Mouse (Mus musculus) midbrain, embryonic 14.5 days (tissue): ENCODE measurements around the gene Osgep. TPM values are rescaled to one million over a fixed set of nuclear protein-coding genes. Genes with fewer than 3 reads are reported as not detected.

Source experiments
- ATAC-seq: fragments of 200-750 bp; cut with Nextera tagmentation; 2 replicates; pipeline ENCODE4 v1.8.0; 2017; ENCODE audit warnings: moderate number of reproducible peaks, moderate library complexity; ENCODE audit not compliant: low FRiP score, low TSS enrichment
- DNase-seq: peaks from one replicate; pipeline ENCODE4 v3.0.0-alpha.2; 2015
- H3K27ac ChIP-seq: fragments of 300-500 bp; sonication (generic); replicated peaks from 2 replicates; pipeline ENCODE4 v1.5.1; 2014; ENCODE audit warnings: mild to moderate bottlenecking, low read depth, low read length, moderate library complexity
- H3K27me3 ChIP-seq: fragments of 300-500 bp; sonication (generic); 2 replicates; pipeline ENCODE4 v1.6.1; 2014; ENCODE audit warnings: low read length, control low read depth, mixed read lengths; ENCODE audit not compliant: control insufficient read depth, insufficient read depth
- H3K36me3 ChIP-seq: fragments of 300-500 bp; sonication (generic); 2 replicates; pipeline ENCODE4 v1.6.1; 2014; ENCODE audit warnings: low read length, control low read depth; ENCODE audit not compliant: control insufficient read depth, insufficient read depth
- H3K4me1 ChIP-seq: fragments of 300-500 bp; sonication (generic); 2 replicates; pipeline ENCODE4 v1.6.1; 2014; ENCODE audit warnings: mild to moderate bottlenecking, antibody characterized with exemption, low read length, control low read depth; ENCODE audit not compliant: control insufficient read depth, insufficient read depth
- H3K4me2 ChIP-seq: fragments of 300-500 bp; sonication (generic); 2 replicates; pipeline ENCODE4 v1.6.1; 2014; ENCODE audit warnings: mild to moderate bottlenecking, low read length, moderate library complexity
- H3K4me3 ChIP-seq: fragments of 300-500 bp; sonication (generic); replicated peaks from 2 replicates; pipeline ENCODE4 v1.5.1; 2014; ENCODE audit warnings: low read depth, low read length
- H3K9ac ChIP-seq: fragments of 300-500 bp; sonication (generic); replicated peaks from 2 replicates; pipeline ENCODE4 v1.6.1; 2014; ENCODE audit warnings: mild to moderate bottlenecking, low read length, moderate library complexity
- H3K9me3 ChIP-seq: fragments of 300-500 bp; sonication (generic); 2 replicates; pipeline ENCODE4 v1.6.1; 2016; ENCODE audit warnings: low read length, control low read depth, mixed read lengths; ENCODE audit not compliant: control insufficient read depth
- WGBS: fragments of 180-500 bp; shearing (Covaris S2); extraction: QIAGEN DNeasy Blood & Tissue Kit; methylation state at CpG from one replicate; pipeline ENCODE4 v1.1.7; 2014; 5-methylcytosine and 5-hydroxymethylcytosine counted together
- polyA plus RNA-seq: library from polyadenylated mRNA; unstranded; fragments of >200 nt; fragmentation: Nextera tagmentation; extraction: Ambion mirVana; gene quantifications from 2 replicates; pipeline ENCODE4 v1.2.1, GENCODE M21; 2014

Osgep gene
- polyA plus RNA-seq, 1 experiment from 2014 or later = 116 TPM

GRCm38 (mm10) chr14:50876236-50876950 lies 48.3 kb downstream of the Osgep start:
- no peaks in the 10 kb centered on the region for H3K9me3 ChIP-seq
- H3K4me2 ChIP-seq = no peak overlapping the region
- no peaks in the 10 kb centered on the region for H3K4me1 ChIP-seq
- ATAC-seq (no peak), DNase-seq (no peak)
- no peak overlapping the region for H3K4me3 ChIP-seq
- no peak overlapping the region for H3K27ac ChIP-seq
- no peaks in the 10 kb centered on the region for H3K36me3 ChIP-seq
- WGBS = 90% methylated on average over 6 of the region's 6 CpGs
- no peak overlapping the region for H3K9ac ChIP-seq
- no peaks in the 10 kb centered on the region for H3K27me3 ChIP-seq

GRCm38 (mm10) chr14:50875591-50876230 lies 49.0 kb downstream of the Osgep start:
- no peaks in the 10 kb centered on the region for H3K9me3 ChIP-seq
- H3K9ac ChIP-seq = no peak overlapping the region
- ATAC-seq = no peak
- H3K4me1 ChIP-seq = peaks cover 2% of the 10 kb centered on the region; the same call in 1 of the 2 replicates
- no peak overlapping the region for H3K4me2 ChIP-seq
- H3K27ac ChIP-seq = no peak overlapping the region
- DNase-seq = no peak
- no peak overlapping the region for H3K4me3 ChIP-seq
- H3K27me3 ChIP-seq = no peaks in the 10 kb centered on the region
- no peaks in the 10 kb centered on the region for H3K36me3 ChIP-seq
- 80% methylated on average over 6 of the region's 6 CpGs for WGBS

DNA sequence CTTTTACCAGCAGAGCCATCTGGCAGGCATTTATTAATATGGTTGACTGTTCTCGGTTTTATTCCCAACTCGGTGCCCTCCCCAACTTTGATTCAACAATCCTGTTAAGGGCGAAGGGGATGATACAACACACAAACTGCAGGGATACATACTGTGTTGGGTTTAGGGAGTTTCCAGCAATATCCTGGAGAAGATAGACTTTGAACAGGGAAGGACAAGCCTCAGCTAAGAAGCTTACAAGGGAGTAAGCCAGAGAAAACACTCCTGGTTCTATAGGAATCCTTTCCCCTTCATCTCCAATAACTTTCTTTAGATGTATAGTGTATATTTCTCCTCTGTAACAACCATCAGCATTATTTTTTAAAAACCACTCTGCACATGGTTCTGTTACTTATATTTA lies 49.5 kb downstream of the Osgep start:
- 87% methylated on average over 3 of the region's 3 CpGs for WGBS

GRCm38 (mm10) chr14:50871284-50871683 lies 53.4 kb downstream of the Osgep start:
- H3K4me1 ChIP-seq = peaks cover 3% of the 10 kb centered on the region; the same call in 1 of the 2 replicates
- H3K4me3 ChIP-seq = peak overlapping the region; percentile 49; the same call in 1 of the 2 replicates
- H3K9ac ChIP-seq = no peak overlapping the region
- DNase-seq (no peak), ATAC-seq (no peak)
- H3K9me3 ChIP-seq = no peaks in the 10 kb centered on the region
- H3K27ac ChIP-seq = no peak overlapping the region
- peak overlapping the region; percentile 73 for H3K4me2 ChIP-seq
- H3K36me3 ChIP-seq = no peaks in the 10 kb centered on the region
- WGBS = 94% methylated on average over 2 of the region's 2 CpGs
- H3K27me3 ChIP-seq = no peaks in the 10 kb centered on the region

More for the DNA sequence above, 49.5 kb downstream of the Osgep start:
- Histone ChIP-seq H3K27ac (no peak overlapping the region), H3K4me2 (no peak overlapping the region), H3K9me3 (no peaks in the 10 kb centered on the region), H3K36me3 (no peaks in the 10 kb centered on the region), H3K9ac (no peak overlapping the region), H3K27me3 (no peaks in the 10 kb centered on the region), H3K4me1 (peaks cover 3% of the 10 kb centered on the region; the same call in 1 of the 2 replicates), H3K4me3 (no peak overlapping the region)
- no peak for ATAC-seq
- no peak for DNase-seq

GRCm38 (mm10) chr14:50870805-50871143 lies 53.9 kb downstream of the Osgep start:
- Histone ChIP-seq H3K4me1 (peaks cover 3% of the 10 kb centered on the region; the same call in 1 of the 2 replicates), H3K9ac (peak overlapping the region; percentile 55), H3K27ac (no peak overlapping the region), H3K36me3 (no peaks in the 10 kb centered on the region), H3K4me2 (peak overlapping the region; percentile 73), H3K4me3 (peak overlapping the region; percentile 49), H3K27me3 (no peaks in the 10 kb centered on the region), H3K9me3 (no peaks in the 10 kb centered on the region)
- 28% methylated on average over 5 of the region's 5 CpGs for WGBS
- no peak for DNase-seq
- ATAC-seq = 0 out of 2 replicates have a peak, but pooled peaks have one; percentile 9

GRCm38 (mm10) chr14:50869889-50870804 lies 54.5 kb downstream of the Osgep start, which contains the start of gene Tep1:
TSS of gene Tep1 (minus strand) at chr14:50870560.
- Histone ChIP-seq H3K9me3 (no peaks in the 10 kb centered on the region), H3K27me3 (no peaks in the 10 kb centered on the region), H3K36me3 (no peaks in the 10 kb centered on the region), H3K4me2 (peak within 1 kb of the TSS; percentile 73), H3K4me3 (peak within 1 kb of the TSS; percentile 49), H3K4me1 (peaks cover 3% of the 10 kb centered on the region; the same call in 1 of the 2 replicates), H3K27ac (peak within 1 kb of the TSS; percentile 15; the same call in 1 of the 2 replicates), H3K9ac (peak within 1 kb of the TSS; percentile 55)
- ATAC-seq = peak; percentile 86
- WGBS = 7% methylated on average over 32 of the region's 32 CpGs
- peak; percentile 77 for DNase-seq

DNA sequence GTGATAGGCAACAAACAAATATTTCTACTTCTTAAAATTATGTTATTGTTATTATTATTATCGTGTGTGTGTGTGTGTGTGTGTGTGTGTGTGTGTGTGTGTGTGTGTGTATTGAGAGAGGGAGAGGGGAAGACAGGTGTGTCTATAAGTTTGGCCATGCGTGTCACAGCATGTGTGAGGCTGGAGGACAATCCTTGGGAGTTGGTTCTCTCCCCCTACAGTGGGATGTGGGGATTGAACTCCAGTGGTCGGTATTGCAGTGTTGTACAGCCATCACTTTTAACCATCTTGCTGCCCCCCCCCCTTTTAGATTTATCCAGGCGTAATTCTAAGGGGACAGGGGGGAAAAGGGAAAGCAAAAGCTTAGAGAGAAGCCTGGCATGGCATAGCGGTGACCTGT lies 56.0 kb downstream of the Osgep start:
- Histone ChIP-seq H3K36me3 (no peaks in the 10 kb centered on the region), H3K4me1 (peaks cover 3% of the 10 kb centered on the region; the same call in 1 of the 2 replicates), H3K9ac (no peak overlapping the region), H3K4me3 (no peak overlapping the region), H3K27ac (no peak overlapping the region), H3K27me3 (no peaks in the 10 kb centered on the region), H3K9me3 (no peaks in the 10 kb centered on the region), H3K4me2 (no peak overlapping the region)
- DNase-seq (no peak), ATAC-seq (no peak)
- WGBS = 89% methylated on average over 5 of the region's 5 CpGs

- Histone ChIP-seq H3K4me2 (no peak overlapping the region), H3K4me1 (peaks cover 3% of the 10 kb centered on the region; the same call in 1 of the 2 replicates), H3K9ac (no peak overlapping the region), H3K36me3 (no peaks in the 10 kb centered on the region), H3K9me3 (no peaks in the 10 kb centered on the region), H3K27me3 (no peaks in the 10 kb centered on the region), H3K27ac (no peak overlapping the region), H3K4me3 (no peak overlapping the region)
- 78% methylated on average over 4 of the region's 4 CpGs for WGBS
- ATAC-seq = no peak
- DNase-seq = no peak
Observed at GRCm38 (mm10) chr14:50868211-50868610, 56.5 kb downstream of the Osgep start.
